Mouse (Mus musculus): ENCODE data around the gene Zfp638. TPM values are rescaled to one million over a fixed set of nuclear protein-coding genes. Genes with fewer than 3 reads are reported as not detected.
"Not testable (repeated sequence)": the region's sequence is repeated elsewhere in the genome, so short reads cannot be mapped to it uniquely, and the experiment has no call there.

The Zfp638 gene
- total RNA-seq, 1 experiment, result 96.6 TPM

- Histone ChIP-seq H3K9ac (ENCODE audit: insufficient read depth, low read depth, low read length, poor library complexity, severe bottlenecking) (no peak overlapping the region), H3K36me3 (ENCODE audit: control insufficient read depth, insufficient read depth, low read length, poor library complexity, severe bottlenecking) (no peaks in the 10 kb centered on the region), H3K4me1 (ENCODE audit: control insufficient read depth in 2 of 2, insufficient read depth in 2 of 2, low read length in 2 of 2, poor library complexity in 1 of 2) (peaks cover 2 to 11% of the 10 kb centered on the region in 2 experiments; a peak in 2 of 4 replicates), H3K27ac (ENCODE audit: insufficient read depth, low read depth, low read length, poor library complexity, severe bottlenecking) (no peak overlapping the region), H3K4me3 (ENCODE audit: insufficient read depth in 1 of 2, low read depth in 1 of 2, low read length in 2 of 2, poor library complexity in 1 of 2, severe bottlenecking in 1 of 2) (no peak overlapping the region), H3K9me3 (ENCODE audit: control insufficient read depth, insufficient read depth, low read depth, low read length) (no peaks in the 10 kb centered on the region)
- no peak for DNase-seq (ENCODE audit: low read depth, low spot score)
- in situ Hi-C loops (cut with MboI; ENCODE audit: low sequenced_read_pairs in 2 of 2, unreplicated experiment in 2 of 2), result no loop called here
- TF ChIP-seq CHD2 (IDR thresholded peaks at IDR 0.05; ENCODE audit: low read depth, low read length) (no peak), MAFK (IDR thresholded peaks at IDR 0.05; ENCODE audit: insufficient read depth, low read depth, low read length) (no peak), ZC3H11A (IDR thresholded peaks at IDR 0.05; ENCODE audit: borderline replicate concordance, low read depth, low read length) (no peak), HCFC1 (IDR thresholded peaks at IDR 0.05; ENCODE audit: borderline replicate concordance, insufficient read depth, low read length) (no peak), ZNF384 (IDR thresholded peaks at IDR 0.05; ENCODE audit: low read depth, low read length) (no peak)
Measured at GRCm38 (mm10) chr6:84020002-84020401, 153.1 kb downstream of the Zfp638 start.

GRCm38 (mm10) chr6:84021990-84022389 lies 155.1 kb downstream of the Zfp638 start:
- in situ Hi-C loops (cut with MboI; ENCODE audit: low sequenced_read_pairs in 2 of 2, unreplicated experiment in 2 of 2), result no loop called here
- no peaks in the 10 kb centered on the region for H3K9me3 ChIP-seq (ENCODE audit: control insufficient read depth, insufficient read depth, low read depth, low read length)
- H3K4me3 ChIP-seq (ENCODE audit: insufficient read depth in 1 of 2, low read depth in 1 of 2, low read length in 2 of 2, poor library complexity in 1 of 2, severe bottlenecking in 1 of 2), result no peak overlapping the region
- no peak overlapping the region for H3K9ac ChIP-seq (ENCODE audit: insufficient read depth, low read depth, low read length, poor library complexity, severe bottlenecking)
- no peaks in the 10 kb centered on the region for H3K36me3 ChIP-seq (ENCODE audit: control insufficient read depth, insufficient read depth, low read length, poor library complexity, severe bottlenecking)
- peaks cover 2 to 13% of the 10 kb centered on the region in 2 experiments; a peak in 2 of 4 replicates for H3K4me1 ChIP-seq (ENCODE audit: control insufficient read depth in 2 of 2, insufficient read depth in 2 of 2, low read length in 2 of 2, poor library complexity in 1 of 2)
- no peak overlapping the region for H3K27ac ChIP-seq (ENCODE audit: insufficient read depth, low read depth, low read length, poor library complexity, severe bottlenecking)
- TF ChIP-seq ZNF384 (IDR thresholded peaks at IDR 0.05; ENCODE audit: low read depth, low read length) (no peak), CHD2 (IDR thresholded peaks at IDR 0.05; ENCODE audit: low read depth, low read length) (no peak), ZC3H11A (IDR thresholded peaks at IDR 0.05; ENCODE audit: borderline replicate concordance, low read depth, low read length) (no peak), MAFK (IDR thresholded peaks at IDR 0.05; ENCODE audit: insufficient read depth, low read depth, low read length) (no peak), HCFC1 (IDR thresholded peaks at IDR 0.05; ENCODE audit: borderline replicate concordance, insufficient read depth, low read length) (no peak)
- DNase-seq (ENCODE audit: low read depth, low spot score), result no peak

GRCm38 (mm10) chr6:84025636-84026035 lies 158.7 kb downstream of the Zfp638 start:
- in situ Hi-C loops (cut with MboI; ENCODE audit: low sequenced_read_pairs in 2 of 2, unreplicated experiment in 2 of 2), result no loop called here
- Histone ChIP-seq H3K4me1 (ENCODE audit: control insufficient read depth in 2 of 2, insufficient read depth in 2 of 2, low read length in 2 of 2, poor library complexity in 1 of 2) (peaks cover 0 to 2% of the 10 kb centered on the region in 2 experiments; a peak in 1 of 4 replicates), H3K36me3 (ENCODE audit: control insufficient read depth, insufficient read depth, low read length, poor library complexity, severe bottlenecking) (no peaks in the 10 kb centered on the region), H3K4me3 (ENCODE audit: insufficient read depth in 1 of 2, low read depth in 1 of 2, low read length in 2 of 2, poor library complexity in 1 of 2, severe bottlenecking in 1 of 2) (no peak overlapping the region), H3K9ac (ENCODE audit: insufficient read depth, low read depth, low read length, poor library complexity, severe bottlenecking) (no peak overlapping the region), H3K27ac (ENCODE audit: insufficient read depth, low read depth, low read length, poor library complexity, severe bottlenecking) (no peak overlapping the region), H3K9me3 (ENCODE audit: control insufficient read depth, insufficient read depth, low read depth, low read length) (no peaks in the 10 kb centered on the region)
- TF ChIP-seq CHD2 (IDR thresholded peaks at IDR 0.05; ENCODE audit: low read depth, low read length) (no peak), HCFC1 (IDR thresholded peaks at IDR 0.05; ENCODE audit: borderline replicate concordance, insufficient read depth, low read length) (no peak), MAFK (IDR thresholded peaks at IDR 0.05; ENCODE audit: insufficient read depth, low read depth, low read length) (no peak), ZNF384 (IDR thresholded peaks at IDR 0.05; ENCODE audit: low read depth, low read length) (no peak), ZC3H11A (IDR thresholded peaks at IDR 0.05; ENCODE audit: borderline replicate concordance, low read depth, low read length) (no peak)
- no peak for DNase-seq (ENCODE audit: low read depth, low spot score)

GRCm38 (mm10) chr6:84028791-84029190 lies 161.9 kb downstream of the Zfp638 start:
- Histone ChIP-seq H3K9ac (ENCODE audit: insufficient read depth, low read depth, low read length, poor library complexity, severe bottlenecking) (no peak overlapping the region), H3K27ac (ENCODE audit: insufficient read depth, low read depth, low read length, poor library complexity, severe bottlenecking) (no peak overlapping the region), H3K36me3 (ENCODE audit: control insufficient read depth, insufficient read depth, low read length, poor library complexity, severe bottlenecking) (no peaks in the 10 kb centered on the region), H3K9me3 (ENCODE audit: control insufficient read depth, insufficient read depth, low read depth, low read length) (no peaks in the 10 kb centered on the region), H3K4me3 (ENCODE audit: insufficient read depth in 1 of 2, low read depth in 1 of 2, low read length in 2 of 2, poor library complexity in 1 of 2, severe bottlenecking in 1 of 2) (no peak overlapping the region), H3K4me1 (ENCODE audit: control insufficient read depth in 2 of 2, insufficient read depth in 2 of 2, low read length in 2 of 2, poor library complexity in 1 of 2) (peaks cover 0 to 2% of the 10 kb centered on the region in 2 experiments; a peak in 1 of 4 replicates)
- in situ Hi-C loops (cut with MboI; ENCODE audit: low sequenced_read_pairs in 2 of 2, unreplicated experiment in 2 of 2), result no loop called here
- DNase-seq (ENCODE audit: low read depth, low spot score), result no peak
- TF ChIP-seq CHD2 (IDR thresholded peaks at IDR 0.05; ENCODE audit: low read depth, low read length), result no peak
- no peak for TF ChIP-seq HCFC1 (IDR thresholded peaks at IDR 0.05; ENCODE audit: borderline replicate concordance, insufficient read depth, low read length)

- no peak overlapping the region for H3K9ac ChIP-seq (ENCODE audit: insufficient read depth, low read depth, low read length, poor library complexity, severe bottlenecking)
- no peaks in the 10 kb centered on the region for H3K36me3 ChIP-seq (ENCODE audit: control insufficient read depth, insufficient read depth, low read length, poor library complexity, severe bottlenecking)
- TF ChIP-seq HCFC1 (IDR thresholded peaks at IDR 0.05; ENCODE audit: borderline replicate concordance, insufficient read depth, low read length) (no peak), CHD2 (IDR thresholded peaks at IDR 0.05; ENCODE audit: low read depth, low read length) (no peak), ZC3H11A (IDR thresholded peaks at IDR 0.05; ENCODE audit: borderline replicate concordance, low read depth, low read length) (no peak), MAFK (IDR thresholded peaks at IDR 0.05; ENCODE audit: insufficient read depth, low read depth, low read length) (no peak), ZNF384 (IDR thresholded peaks at IDR 0.05; ENCODE audit: low read depth, low read length) (no peak)
- DNase-seq (ENCODE audit: low read depth, low spot score), result no peak
- in situ Hi-C loops (cut with MboI; ENCODE audit: low sequenced_read_pairs in 2 of 2, unreplicated experiment in 2 of 2), result no loop called here
- H3K4me3 ChIP-seq (ENCODE audit: insufficient read depth in 1 of 2, low read depth in 1 of 2, low read length in 2 of 2, poor library complexity in 1 of 2, severe bottlenecking in 1 of 2), result no peak overlapping the region
- peaks cover 0 to 2% of the 10 kb centered on the region in 2 experiments; a peak in 1 of 4 replicates for H3K4me1 ChIP-seq (ENCODE audit: control insufficient read depth in 2 of 2, insufficient read depth in 2 of 2, low read length in 2 of 2, poor library complexity in 1 of 2)
- no peak overlapping the region for H3K27ac ChIP-seq (ENCODE audit: insufficient read depth, low read depth, low read length, poor library complexity, severe bottlenecking)
- no peaks in the 10 kb centered on the region for H3K9me3 ChIP-seq (ENCODE audit: control insufficient read depth, insufficient read depth, low read depth, low read length)
Measured at GRCm38 (mm10) chr6:84029775-84030174, 162.9 kb downstream of the Zfp638 start.

- H3K27ac ChIP-seq (ENCODE audit: insufficient read depth, low read depth, low read length, poor library complexity, severe bottlenecking); H3K36me3 ChIP-seq (ENCODE audit: control insufficient read depth, insufficient read depth, low read length, poor library complexity, severe bottlenecking); H3K9me3 ChIP-seq (ENCODE audit: control insufficient read depth, insufficient read depth, low read depth, low read length); H3K9ac ChIP-seq (ENCODE audit: insufficient read depth, low read depth, low read length, poor library complexity, severe bottlenecking); DNase-seq (ENCODE audit: low read depth, low spot score); H3K4me3 ChIP-seq (ENCODE audit: insufficient read depth in 1 of 2, low read depth in 1 of 2, low read length in 2 of 2, poor library complexity in 1 of 2, severe bottlenecking in 1 of 2); H3K4me1 ChIP-seq (ENCODE audit: control insufficient read depth in 2 of 2, insufficient read depth in 2 of 2, low read length in 2 of 2, poor library complexity in 1 of 2); in situ Hi-C loops (cut with MboI; ENCODE audit: low sequenced_read_pairs in 2 of 2, unreplicated experiment in 2 of 2): not testable (repeated sequence)
Measured at GRCm38 (mm10) chr6:84032516-84032915, 165.6 kb downstream of the Zfp638 start.
